Mouse (Mus musculus): Measurements from ENCODE around the gene Col5a2.
"Not testable (repeated sequence)": the region's sequence is repeated elsewhere in the genome, so short reads cannot be mapped to it uniquely, and the experiment has no call there.

Col5a2 gene

GRCm38 (mm10) chr1:45502865-45503332 lies at the start of gene Col5a2:
Gene Col5a2, minus strand, starts transcription at chr1:45503282.
- in situ Hi-C loops (cut with MseI, MboI): no loop called here

GRCm38 (mm10) chr1:45550531-45550930 lies 47.4 kb upstream of the Col5a2 start:
- in situ Hi-C loops (cut with MseI, MboI): no loop called here

DNA sequence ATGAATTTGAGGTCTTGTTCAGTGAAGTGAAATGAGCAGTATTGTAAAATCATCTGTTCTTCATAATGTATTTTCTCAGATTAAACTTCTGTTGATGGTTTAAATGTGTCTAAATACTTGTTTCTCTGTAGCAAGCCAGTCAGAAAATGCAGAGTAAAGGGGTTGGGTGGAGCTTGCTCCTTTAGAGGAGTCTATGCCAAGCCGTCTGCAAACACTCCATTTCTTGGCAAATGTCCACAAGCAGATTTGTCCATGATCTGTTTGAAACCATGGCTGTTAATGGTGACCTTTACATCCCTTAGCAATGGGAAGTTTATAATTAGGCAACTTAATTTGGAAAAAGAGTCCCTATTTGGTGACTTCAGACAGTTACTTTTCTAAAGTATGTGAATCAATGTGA lies 38.8 kb upstream of the Col5a2 start:
- in situ Hi-C loops (cut with MseI, MboI): no loop called here

GRCm38 (mm10) chr1:45541161-45541560 lies 38.1 kb upstream of the Col5a2 start:
- in situ Hi-C loops (cut with MseI, MboI): no loop called here

DNA sequence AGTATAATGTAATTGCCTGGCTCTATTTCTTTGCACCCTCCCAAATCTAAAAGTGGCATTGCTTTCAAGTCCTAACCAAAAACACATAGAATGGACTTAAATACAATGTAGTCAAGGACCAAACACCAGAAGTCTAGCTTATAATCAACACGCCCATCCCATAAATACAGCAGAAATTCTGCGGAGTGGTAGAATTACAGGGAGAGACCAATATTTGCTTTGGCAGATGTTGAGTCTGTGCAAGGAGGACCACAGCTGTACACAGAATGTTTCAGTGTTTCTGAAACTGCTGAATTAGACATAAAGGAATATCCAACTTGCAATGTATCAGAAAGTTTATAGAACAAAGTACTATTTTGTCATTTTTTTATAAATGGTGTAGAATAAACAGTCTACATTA lies 28.4 kb upstream of the Col5a2 start:
- in situ Hi-C loops (cut with MseI, MboI): no loop called here

GRCm38 (mm10) chr1:45527476-45527875 lies 24.4 kb upstream of the Col5a2 start:
- in situ Hi-C loops (cut with MseI, MboI): not testable (repeated sequence)

GRCm38 (mm10) chr1:45523601-45524000 lies 20.5 kb upstream of the Col5a2 start:
- in situ Hi-C loops (cut with MseI, MboI): no loop called here

DNA sequence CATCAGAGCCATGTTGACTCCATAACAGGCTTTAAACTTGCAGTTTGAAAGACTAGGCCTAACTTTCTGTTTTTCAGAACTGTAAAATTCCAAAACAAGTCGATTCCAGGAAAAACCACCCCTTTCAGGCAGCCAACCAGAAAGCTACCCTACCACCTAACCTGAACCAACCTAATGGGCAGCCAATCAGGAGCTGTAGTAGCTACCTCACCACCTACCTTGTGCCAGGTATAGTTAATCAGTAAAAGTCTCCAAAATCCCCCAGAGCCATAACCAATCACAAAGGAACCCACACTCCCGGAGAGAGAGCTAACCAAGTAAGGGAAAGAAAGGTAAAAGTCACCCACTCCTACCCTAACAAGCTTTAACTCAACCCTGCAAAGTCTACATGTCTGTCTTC lies 18.4 kb upstream of the Col5a2 start:
- in situ Hi-C loops (cut with MseI, MboI): no loop called here

DNA sequence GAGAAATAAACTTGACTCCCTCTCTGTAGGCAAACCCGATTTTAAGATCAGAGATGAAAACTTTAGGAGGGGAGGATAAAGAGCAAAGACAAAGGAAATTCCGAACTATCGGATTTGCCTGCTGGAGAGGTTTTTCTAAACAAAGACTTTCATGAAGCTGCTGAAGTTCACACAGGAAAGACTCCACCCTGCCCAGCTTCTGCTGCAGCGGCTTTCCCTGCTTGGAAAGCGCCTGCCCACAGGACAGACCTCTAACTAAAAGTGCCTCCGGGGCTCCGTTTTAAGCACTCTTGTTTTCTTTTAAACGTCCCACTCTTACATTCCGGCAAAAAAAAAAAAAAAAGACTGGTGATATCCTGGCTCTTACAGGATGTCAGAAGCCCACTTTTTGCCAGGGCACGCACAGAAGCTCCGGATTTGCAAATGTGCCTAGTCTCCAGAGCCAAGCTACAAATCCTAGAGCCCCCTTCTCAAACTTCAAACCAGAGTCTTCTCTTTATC lies 791 bp downstream of the Col5a2 start:
- in situ Hi-C loops (cut with MseI, MboI): no loop called here

- in situ Hi-C loops (cut with MseI, MboI): no loop called here
Observed at GRCm38 (mm10) chr1:45501437-45501836, 1.6 kb downstream of the Col5a2 start.

- in situ Hi-C loops (cut with MseI, MboI): no loop called here
Observed at GRCm38 (mm10) chr1:45500456-45500855, 2.6 kb downstream of the Col5a2 start.

GRCm38 (mm10) chr1:45495025-45495424 lies 8.1 kb downstream of the Col5a2 start:
- in situ Hi-C loops (cut with MseI, MboI): no loop called here

DNA sequence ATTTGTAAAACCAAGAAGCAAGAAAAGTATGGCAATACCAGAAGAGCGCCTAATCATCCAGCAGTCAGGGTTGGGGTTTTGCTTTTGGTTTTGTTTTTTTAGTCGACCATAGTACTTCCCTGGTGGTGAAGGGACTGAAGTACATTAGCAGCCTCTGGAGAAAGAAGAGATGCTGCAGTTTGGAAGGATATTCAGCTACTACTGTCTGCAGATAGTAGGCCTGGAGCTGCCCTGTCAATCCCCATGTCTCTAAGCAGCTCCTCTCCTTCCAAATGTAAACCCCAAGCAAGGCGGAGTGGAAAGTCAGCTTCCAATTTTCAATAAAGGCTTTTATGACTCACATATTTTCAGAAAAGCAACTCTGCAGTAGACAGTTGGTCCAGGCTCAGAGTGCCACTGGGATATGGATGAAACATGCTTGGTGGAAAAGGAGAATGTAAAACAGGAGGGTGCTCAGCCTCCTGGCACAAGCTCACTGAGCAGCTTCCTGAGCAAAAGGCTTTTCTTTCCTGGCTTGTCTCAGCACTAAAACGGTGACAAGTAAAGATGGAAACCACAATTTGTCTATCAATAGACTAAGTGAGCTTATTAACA lies 10.9 kb downstream of the Col5a2 start:
- in situ Hi-C loops (cut with MseI, MboI): no loop called here

GRCm38 (mm10) chr1:45490451-45490850 lies 12.6 kb downstream of the Col5a2 start:
- in situ Hi-C loops (cut with MseI, MboI): no loop called here

GRCm38 (mm10) chr1:45488291-45488690 lies 14.8 kb downstream of the Col5a2 start:
- in situ Hi-C loops (cut with MseI, MboI): no loop called here

- in situ Hi-C loops (cut with MseI, MboI): no loop called here
Observed at GRCm38 (mm10) chr1:45483001-45483400, 20.1 kb downstream of the Col5a2 start.

DNA sequence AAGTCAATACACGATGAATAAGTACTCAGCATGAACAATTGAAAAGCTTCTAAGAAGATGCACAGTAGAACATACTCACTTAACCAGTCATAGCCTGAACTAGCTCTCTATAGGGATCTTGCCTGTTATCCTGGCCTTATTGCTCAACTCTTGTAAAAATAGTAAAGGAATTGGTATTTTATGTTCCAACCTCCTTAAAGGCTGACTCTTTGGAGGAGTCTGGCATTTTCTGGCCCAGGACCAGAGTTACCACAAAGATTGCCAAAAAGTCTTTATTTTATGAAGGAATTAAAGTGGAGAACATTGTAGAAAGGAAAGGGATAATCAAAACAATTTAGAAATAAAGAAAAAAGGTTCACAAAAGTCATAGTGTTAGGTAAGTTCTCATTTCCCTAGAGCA lies 21.2 kb downstream of the Col5a2 start:
- in situ Hi-C loops (cut with MseI, MboI): no loop called here

GRCm38 (mm10) chr1:45479087-45479486 lies 24.0 kb downstream of the Col5a2 start:
- in situ Hi-C loops (cut with MseI, MboI): no loop called here

GRCm38 (mm10) chr1:45472751-45473150 lies 30.3 kb downstream of the Col5a2 start:
- in situ Hi-C loops (cut with MseI, MboI): no loop called here

DNA sequence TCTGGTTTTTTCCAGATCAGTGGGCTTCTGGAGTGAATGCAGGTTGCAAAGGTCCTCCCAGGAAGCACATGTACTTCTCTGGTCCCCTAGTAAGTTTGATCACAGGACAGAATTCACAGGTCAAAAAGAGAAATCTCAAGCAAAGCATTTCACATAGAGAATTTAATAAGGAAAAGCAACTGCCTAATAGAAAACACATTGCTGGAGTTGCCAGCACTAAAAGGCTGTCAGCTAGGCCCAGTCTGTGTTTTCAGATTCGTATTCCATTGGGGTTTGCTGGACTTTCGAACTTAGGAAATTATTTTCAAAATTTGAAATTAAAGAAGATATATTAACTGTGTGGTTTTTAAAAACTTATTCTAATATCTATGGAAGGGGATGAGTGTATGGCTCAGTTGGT lies 42.3 kb downstream of the Col5a2 start:
- in situ Hi-C loops (cut with MseI, MboI): no loop called here

DNA sequence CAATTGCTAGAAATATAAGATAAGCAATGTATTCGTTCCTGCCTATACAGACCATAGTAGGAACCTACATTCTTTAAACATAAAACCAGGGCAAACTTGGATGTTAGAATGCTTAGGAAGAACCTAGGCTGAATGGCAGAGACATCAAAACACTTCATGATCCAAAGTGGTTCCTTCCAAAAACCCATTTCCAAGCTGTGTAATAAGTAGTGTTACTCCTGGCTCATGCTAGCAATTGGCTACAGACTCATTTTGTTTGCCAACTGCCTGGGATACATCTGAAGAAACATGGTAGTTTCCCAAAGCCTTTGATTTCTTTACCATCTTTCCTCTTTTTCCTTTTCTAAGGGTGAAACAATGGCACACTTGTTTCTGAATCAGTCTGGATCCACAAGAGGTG lies 47.3 kb downstream of the Col5a2 start:
- in situ Hi-C loops (cut with MseI, MboI): no loop called here

DNA sequence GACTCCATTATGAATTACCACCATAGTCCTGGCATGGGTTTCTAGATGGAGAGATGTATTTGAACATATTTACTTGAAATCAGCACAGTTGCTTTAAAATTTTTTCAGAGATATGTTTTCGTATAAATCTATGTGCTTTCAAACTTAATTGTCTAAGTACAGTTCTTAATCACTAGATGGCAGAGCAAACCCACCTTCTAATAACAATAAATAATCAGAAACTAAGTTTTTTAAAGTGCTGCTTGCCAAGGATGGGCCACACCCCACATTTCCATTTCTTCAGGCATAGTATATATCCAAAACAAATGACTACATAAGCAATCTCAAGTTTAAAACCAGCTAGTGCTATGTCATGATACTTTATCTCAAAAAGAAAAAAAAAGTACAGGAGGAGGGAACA lies 54.2 kb downstream of the Col5a2 start:
- in situ Hi-C loops (cut with MseI, MboI): loop anchor here (25.0 kb wide), 1 partner anchor 313 kb away; no protein-coding TSS in a partner anchor

DNA sequence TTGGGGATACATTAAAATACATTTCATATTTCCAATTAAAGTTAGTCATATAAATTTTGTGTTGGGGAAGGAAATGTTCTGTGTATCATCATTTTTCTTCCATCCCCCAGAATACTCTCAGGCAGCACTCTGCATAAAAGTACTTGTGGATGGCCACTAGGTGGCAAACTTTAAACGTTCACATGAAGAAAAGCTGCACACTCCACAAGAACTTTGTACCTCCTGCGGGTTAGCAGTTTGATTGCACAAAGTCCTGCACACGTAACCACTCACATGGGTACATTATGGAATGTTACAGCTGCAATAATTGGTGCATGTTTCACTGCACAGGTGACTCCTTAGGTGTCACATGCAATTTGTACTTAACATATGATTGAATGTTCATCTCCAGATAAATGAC lies 71.2 kb downstream of the Col5a2 start:
- in situ Hi-C loops (cut with MseI, MboI): loop anchor here (10.0 to 25.0 kb wide), 2 partner anchors 193 to 330 kb away; no protein-coding TSS in a partner anchor

GRCm38 (mm10) chr1:45430520-45430919 lies 72.6 kb downstream of the Col5a2 start:
- in situ Hi-C loops (cut with MseI, MboI): loop anchor here (10.0 to 25.0 kb wide), 2 partner anchors 194 to 332 kb away; no protein-coding TSS in a partner anchor

All from mouse trophoblast stem cell (cell line).